Mouse (Mus musculus) cerebellum, adult 2 months (tissue): ENCODE results near the gene Fads3. TPM values are rescaled to one million over a fixed set of nuclear protein-coding genes. Genes with fewer than 3 reads are reported as not detected.

Source experiments
- DNase-seq, 2 experiments: peaks; one replicate each; pipeline ENCODE4 v3.0.0; 2021
- H3K27ac ChIP-seq: fragments of 200-500 bp; 2 replicates; pipeline ENCODE4 v1.5.1; 2012; ENCODE audit warnings: low read length, control low read depth, inconsistent platforms; ENCODE audit not compliant: insufficient read depth
- H3K27me3 ChIP-seq: fragments of 200-500 bp; 2 replicates; pipeline ENCODE4 v1.6.1; 2012; ENCODE audit warnings: inconsistent platforms, mild to moderate bottlenecking, low read length, moderate library complexity; ENCODE audit not compliant: control insufficient read depth, insufficient read depth
- H3K4me1 ChIP-seq: fragments of 200-500 bp; 2 replicates; pipeline ENCODE4 v1.6.1; 2011; ENCODE audit warnings: low read length; ENCODE audit not compliant: control insufficient read depth, insufficient read depth
- H3K4me3 ChIP-seq: fragments of 200-500 bp; replicated peaks from 2 replicates; pipeline ENCODE3; 2011; ENCODE audit warnings: mild to moderate bottlenecking, low read depth, low read length, control low read depth; ENCODE audit not compliant: insufficient read depth
- CTCF ChIP-seq: fragments of 200-500 bp; IDR thresholded peaks from 2 replicates; pipeline ENCODE4 v1.5.1; 2011; ENCODE audit warnings: low read depth, mild to moderate bottlenecking, control low read depth, low read length, moderate library complexity, borderline replicate concordance; ENCODE audit not compliant: insufficient read depth
- POLR2A ChIP-seq: fragments of 200-500 bp; IDR thresholded peaks from 2 replicates; pipeline ENCODE4 v1.6.1; 2011; ENCODE audit warnings: low read length, control low read depth, borderline replicate concordance; ENCODE audit not compliant: insufficient read depth
- WGBS: fragments of 180-500 bp; shearing (Covaris S2); methylation state at CpG from one replicate; pipeline ENCODE4 v1.1.7; 2018; 5-methylcytosine and 5-hydroxymethylcytosine counted together
- polyA plus RNA-seq: library from polyadenylated mRNA; depleted of rRNA; stranded (reverse); fragments of >200 nt; gene quantifications from 2 replicates; pipeline ENCODE4 v1.2.3, GENCODE M21; 2012

Fads3 gene
- polyA plus RNA-seq, 1 experiment, result 30.9 TPM

- Histone ChIP-seq H3K4me1 (peaks cover 9% of the 10 kb centered on the region), H3K27ac (no peak overlapping the region), H3K27me3 (no peaks in the 10 kb centered on the region), H3K4me3 (no peak overlapping the region)
- TF ChIP-seq POLR2A (no peak), CTCF (no peak)
- no peak for DNase-seq
Measured at GRCm38 (mm10) chr19:10049533-10049932, 8.2 kb downstream of the Fads3 start.

GRCm38 (mm10) chr19:10050438-10050837, 9.1 kb downstream of the Fads3 start:
- peaks cover 9% of the 10 kb centered on the region for H3K4me1 ChIP-seq
- TF ChIP-seq CTCF (no peak), POLR2A (no peak)
- WGBS, result 86% methylated on average over 2 of the region's 2 CpGs
- H3K27ac ChIP-seq, result no peak overlapping the region
- DNase-seq, result no peak
- no peaks in the 10 kb centered on the region for H3K27me3 ChIP-seq
- no peak overlapping the region for H3K4me3 ChIP-seq

GRCm38 (mm10) chr19:10052698-10053097, 11.3 kb downstream of the Fads3 start:
- DNase-seq, result no peak
- no peak overlapping the region for H3K4me3 ChIP-seq
- H3K27ac ChIP-seq, result no peak overlapping the region
- no peaks in the 10 kb centered on the region for H3K27me3 ChIP-seq
- 84% methylated on average over 4 of the region's 4 CpGs for WGBS
- TF ChIP-seq CTCF (no peak), POLR2A (no peak)
- H3K4me1 ChIP-seq, result no peaks in the 10 kb centered on the region

GRCm38 (mm10) chr19:10053692-10054260, 12.4 kb downstream of the Fads3 start:
- no peaks in the 10 kb centered on the region for H3K4me1 ChIP-seq
- TF ChIP-seq CTCF (no peak), POLR2A (no peak)
- no peak overlapping the region for H3K27ac ChIP-seq
- 74% methylated on average over 10 of the region's 10 CpGs for WGBS
- no peak for DNase-seq
- H3K4me3 ChIP-seq, result no peak overlapping the region
- H3K27me3 ChIP-seq, result no peaks in the 10 kb centered on the region

GRCm38 (mm10) chr19:10054361-10055075, 13.1 kb downstream of the Fads3 start:
- no peak for TF ChIP-seq CTCF
- TF ChIP-seq POLR2A, result no peak
- no peak overlapping the region for H3K27ac ChIP-seq
- no peaks in the 10 kb centered on the region for H3K4me1 ChIP-seq
- no peaks in the 10 kb centered on the region for H3K27me3 ChIP-seq
- 83% methylated on average over 6 of the region's 6 CpGs for WGBS
- no peak overlapping the region for H3K4me3 ChIP-seq
- no peak for DNase-seq

GRCm38 (mm10) chr19:10055261-10055660, 13.9 kb downstream of the Fads3 start:
- no peak overlapping the region for H3K27ac ChIP-seq
- H3K4me1 ChIP-seq, result no peaks in the 10 kb centered on the region
- TF ChIP-seq POLR2A, result no peak
- H3K4me3 ChIP-seq, result no peak overlapping the region
- no peaks in the 10 kb centered on the region for H3K27me3 ChIP-seq
- WGBS, result 81% methylated on average over 3 of the region's 3 CpGs
- DNase-seq, result no peak

- H3K4me1 ChIP-seq, result no peaks in the 10 kb centered on the region
- H3K27ac ChIP-seq, result no peak overlapping the region
- H3K27me3 ChIP-seq, result no peaks in the 10 kb centered on the region
- WGBS, result 76% methylated on average over 22 of the region's 22 CpGs
- TF ChIP-seq CTCF (no peak), POLR2A (no peak)
- H3K4me3 ChIP-seq, result no peak overlapping the region
- no peak for DNase-seq
Measured at GRCm38 (mm10) chr19:10055783-10056660, 14.7 kb downstream of the Fads3 start.

GRCm38 (mm10) chr19:10056686-10057085, 15.3 kb downstream of the Fads3 start:
- 88% methylated on average over 3 of the region's 3 CpGs for WGBS
- Histone ChIP-seq H3K27ac (no peak overlapping the region), H3K27me3 (no peaks in the 10 kb centered on the region), H3K4me3 (no peak overlapping the region), H3K4me1 (no peaks in the 10 kb centered on the region)
- TF ChIP-seq POLR2A, result no peak
- no peak for TF ChIP-seq CTCF
- no peak for DNase-seq
